Mouse (Mus musculus): ENCODE data around the gene Atp1a2.

- TF ChIP-seq CTCF (IDR thresholded peaks at IDR 0.05) (no peak), EP300 (IDR thresholded peaks at IDR 0.05) (no peak)
These were observed 39.7 kb upstream of the Atp1a2 start for GRCm38 (mm10) chr1:172337411-172338185.
